Mouse (Mus musculus) layer of hippocampus, adult 8-10 months (tissue): Measurements from ENCODE around the gene Bpifb3. TPM values are rescaled to one million over a fixed set of nuclear protein-coding genes. Genes with fewer than 3 reads are reported as not detected.

ENCODE experiments used
- total RNA-seq, 4 experiments: library from RNA; stranded (reverse); gene quantifications; 2 replicates each; pipeline ENCODE4 v1.2.4; 2022

Bpifb3 gene
- total RNA-seq, 4 experiments from 2014 or later, result not detected

Other genes with a start within 250 kb of the Bpifb3 start
- under 1 TPM in 2 of 4 experiments, not detected in 2; 0.18 to 0.20 TPM for gene Dnmt3c, start 221.6 kb upstream of the Bpifb3 start, total RNA-seq
- gene Mapre1, start 177.0 kb upstream of the Bpifb3 start, total RNA-seq, result 10 to 100 TPM; 71.8 to 84.9 (median 76.6) TPM
- under 1 TPM; 0.14 to 0.61 (median 0.37) TPM for gene Efcab8, start 138.3 kb upstream of the Bpifb3 start, total RNA-seq
- not detected for gene Sun5, start 47.1 kb upstream of the Bpifb3 start, total RNA-seq
- gene Bpifb2, start 43.2 kb upstream of the Bpifb3 start, total RNA-seq, result not detected
- gene Bpifb6, start 17.8 kb upstream of the Bpifb3 start, total RNA-seq, result not detected
- gene Bpifb4, start 20.0 kb downstream of the Bpifb3 start, total RNA-seq, result not detected
- gene Bpifa6, start 56.7 kb downstream of the Bpifb3 start, total RNA-seq, result not detected
- not detected for gene Bpifa2, start 90.0 kb downstream of the Bpifb3 start, total RNA-seq
- not detected for gene Bpifa3, start 212.1 kb downstream of the Bpifb3 start, total RNA-seq
- gene Bpifa1, start 224.7 kb downstream of the Bpifb3 start, total RNA-seq, result not detected
- gene Bpifa5, start 244.4 kb downstream of the Bpifb3 start, total RNA-seq, result not detected